Mouse (Mus musculus) bone marrow, adult 2 months (tissue): ENCODE results near the gene Fam186b.

Source experiments
- CTCF ChIP-seq: fragments of 200-500 bp; IDR thresholded peaks from 2 replicates; pipeline ENCODE4 v1.5.1; 2011; ENCODE audit warnings: low read length, control low read depth; ENCODE audit not compliant: control insufficient read depth, insufficient read depth
- POLR2A ChIP-seq: fragments of 200-500 bp; IDR thresholded peaks from 2 replicates; pipeline ENCODE4 v1.6.1; 2011; ENCODE audit warnings: low read depth, mild to moderate bottlenecking, control low read depth, low read length, borderline replicate concordance; ENCODE audit not compliant: control insufficient read depth

- no peak for TF ChIP-seq CTCF
- TF ChIP-seq POLR2A: no peak
Observed at GRCm38 (mm10) chr15:99307476-99307875, 11.8 kb upstream of the Fam186b start.
